Mouse (Mus musculus): ENCODE results near the gene Cryzl1. TPM values are rescaled to one million over a fixed set of nuclear protein-coding genes. Genes with fewer than 3 reads are reported as not detected.

Gene Cryzl1
- polyA plus RNA-seq (2015; fragmentation: Nextera tagmentation; extraction: Ambion mirVana): 59.3 and 64.8 TPM in 2 replicates

DNA sequence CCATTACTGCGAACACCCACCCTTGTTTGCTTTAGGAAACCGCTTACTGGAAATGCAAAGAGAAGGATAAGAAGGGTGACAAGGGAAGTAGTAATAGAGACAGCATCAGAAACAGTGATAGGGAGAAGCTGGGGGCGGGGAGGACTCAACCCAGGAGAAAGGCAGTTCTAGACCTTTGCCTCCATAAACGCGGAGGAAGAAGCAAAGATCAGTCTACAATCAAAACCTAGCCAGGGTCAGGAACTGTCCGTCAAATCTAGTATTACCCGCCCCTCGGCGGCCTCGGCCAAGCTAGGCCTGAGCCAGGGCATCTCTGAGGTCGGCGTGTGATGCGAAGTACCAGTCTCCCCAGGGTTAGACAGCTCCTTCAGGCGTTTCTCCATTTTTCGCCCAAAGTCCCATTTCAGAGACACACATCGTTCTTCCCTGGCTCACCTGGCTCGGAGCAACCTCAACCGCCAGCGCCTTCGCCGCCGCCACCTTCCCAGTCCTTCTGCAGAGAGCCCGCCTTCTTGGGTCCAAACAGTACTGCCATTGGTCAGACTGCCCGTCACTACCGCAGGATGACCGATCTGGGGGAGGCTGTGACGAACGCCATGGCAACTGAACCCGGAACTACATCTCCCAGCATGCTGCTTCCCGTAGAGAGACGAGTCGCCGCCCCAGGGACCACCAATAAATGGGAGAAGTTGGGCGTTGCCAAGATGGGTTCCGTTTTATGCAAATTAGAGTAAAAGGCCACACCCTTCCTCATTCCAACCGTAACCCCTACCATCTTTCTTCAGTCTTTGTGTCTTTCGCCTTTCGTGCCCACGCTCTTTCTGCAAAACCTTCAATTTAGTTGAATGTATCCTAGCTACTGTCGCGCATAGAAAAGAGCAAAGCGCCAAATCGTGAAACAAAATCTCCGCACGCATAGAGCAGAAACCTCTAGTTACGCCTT lies at the start of gene Cryzl1:
Gene Cryzl1 (minus strand): TSS at position 853 of the 943 bp plus-strand sequence.
- no peaks in the 10 kb centered on the region for H3K9me3 ChIP-seq (ENCODE audit: low read length)
- H3K9ac ChIP-seq (replicated peaks; ENCODE audit: low read depth): peak within 1 kb of the TSS; percentile 59
- ATAC-seq (peak; percentile 94), DNase-seq (ENCODE audit: low spot score) (peak; percentile 100)
- peak within 1 kb of the TSS; percentile 81 for H3K4me2 ChIP-seq (replicated peaks; ENCODE audit: low read depth, low read length)
- 1% methylated on average over 46 of the region's 46 CpGs for WGBS
- H3K4me1 ChIP-seq (ENCODE audit: insufficient read depth, low read depth, low read length): peaks cover 6% of the 10 kb centered on the region; the same call in 1 of the 2 replicates
- TF ChIP-seq CTCF (IDR thresholded peaks at IDR 0.05) (no peak), EP300 (IDR thresholded peaks at IDR 0.05) (peak; percentile 81)
- H3K27ac ChIP-seq (ENCODE audit: low read length): peak within 1 kb of the TSS; percentile 89
- H3K27me3 ChIP-seq (replicated peaks; ENCODE audit: insufficient read depth, low read length): no peaks in the 10 kb centered on the region
- H3K4me3 ChIP-seq (ENCODE audit: low read depth, low read length): peak within 1 kb of the TSS; percentile 90
- no peaks in the 10 kb centered on the region; the same call in 1 of the 2 replicates for H3K36me3 ChIP-seq (ENCODE audit: insufficient read depth, low read length)

DNA sequence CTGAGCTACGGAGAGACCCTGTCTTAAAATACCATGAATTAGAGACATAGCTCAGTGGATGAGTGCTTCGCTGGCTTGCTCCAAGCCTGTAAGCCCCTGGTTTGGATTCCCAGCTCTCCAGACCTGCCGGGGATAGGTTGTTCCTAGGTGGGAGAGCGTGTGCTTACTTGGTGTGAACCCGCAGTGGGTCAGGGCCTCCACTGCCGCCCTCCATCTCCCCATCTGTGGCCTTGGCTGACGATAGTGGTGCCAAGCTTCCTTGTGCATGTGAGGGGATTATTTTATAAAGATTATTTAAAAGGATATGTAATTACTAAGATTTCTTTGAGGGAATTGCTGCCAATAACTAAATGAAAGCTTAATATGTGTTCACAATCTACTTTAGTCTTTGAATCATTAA lies 43.8 kb upstream of the Cryzl1 start:
- H3K9me3 ChIP-seq (ENCODE audit: low read length): no peaks in the 10 kb centered on the region
- H3K27me3 ChIP-seq (replicated peaks; ENCODE audit: insufficient read depth, low read length): no peaks in the 10 kb centered on the region
- no peaks in the 10 kb centered on the region for H3K36me3 ChIP-seq (ENCODE audit: insufficient read depth, low read length)
- ATAC-seq: no peak
- no peaks in the 10 kb centered on the region for H3K4me1 ChIP-seq (ENCODE audit: insufficient read depth, low read depth, low read length)
- TF ChIP-seq EP300 (IDR thresholded peaks at IDR 0.05): no peak
- no peak for TF ChIP-seq CTCF (IDR thresholded peaks at IDR 0.05)
- no peak for DNase-seq (ENCODE audit: low spot score)
- no peak overlapping the region for H3K27ac ChIP-seq (ENCODE audit: low read length)
- H3K4me3 ChIP-seq (ENCODE audit: low read depth, low read length): no peak overlapping the region
- no peak overlapping the region for H3K9ac ChIP-seq (replicated peaks; ENCODE audit: low read depth)
- H3K4me2 ChIP-seq (replicated peaks; ENCODE audit: low read depth, low read length): no peak overlapping the region
- WGBS: 80% methylated on average over 7 of the region's 7 CpGs

DNA sequence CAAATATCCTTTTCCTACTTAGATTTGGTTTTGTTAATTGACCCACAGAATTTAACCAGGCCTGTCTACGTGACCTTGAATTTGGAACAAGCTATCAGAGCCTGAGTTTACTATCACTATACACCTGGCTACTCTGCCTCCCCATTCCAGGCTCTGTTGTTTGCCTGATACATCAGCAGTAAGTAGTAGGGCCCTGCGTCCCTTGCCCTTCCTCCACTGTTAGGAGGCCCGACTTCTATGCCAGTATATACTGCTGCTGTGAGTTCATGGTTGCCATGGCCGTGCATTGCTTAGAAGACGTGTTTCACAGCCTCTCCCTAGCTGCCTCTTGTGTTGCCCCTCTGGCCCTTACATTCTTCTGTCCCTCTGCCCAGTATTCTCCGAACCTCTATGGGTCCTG lies 42.6 kb upstream of the Cryzl1 start:
- WGBS: 85% methylated on average over 6 of the region's 6 CpGs
- H3K4me1 ChIP-seq (ENCODE audit: insufficient read depth, low read depth, low read length): no peaks in the 10 kb centered on the region
- ATAC-seq (no peak), DNase-seq (ENCODE audit: low spot score) (no peak)
- no peak overlapping the region for H3K9ac ChIP-seq (replicated peaks; ENCODE audit: low read depth)
- no peak for TF ChIP-seq EP300 (IDR thresholded peaks at IDR 0.05)
- no peak for TF ChIP-seq CTCF (IDR thresholded peaks at IDR 0.05)
- no peak overlapping the region for H3K4me3 ChIP-seq (ENCODE audit: low read depth, low read length)
- H3K27me3 ChIP-seq (replicated peaks; ENCODE audit: insufficient read depth, low read length): no peaks in the 10 kb centered on the region
- no peaks in the 10 kb centered on the region for H3K9me3 ChIP-seq (ENCODE audit: low read length)
- H3K27ac ChIP-seq (ENCODE audit: low read length): no peak overlapping the region
- H3K4me2 ChIP-seq (replicated peaks; ENCODE audit: low read depth, low read length): no peak overlapping the region
- H3K36me3 ChIP-seq (ENCODE audit: insufficient read depth, low read length): no peaks in the 10 kb centered on the region

DNA sequence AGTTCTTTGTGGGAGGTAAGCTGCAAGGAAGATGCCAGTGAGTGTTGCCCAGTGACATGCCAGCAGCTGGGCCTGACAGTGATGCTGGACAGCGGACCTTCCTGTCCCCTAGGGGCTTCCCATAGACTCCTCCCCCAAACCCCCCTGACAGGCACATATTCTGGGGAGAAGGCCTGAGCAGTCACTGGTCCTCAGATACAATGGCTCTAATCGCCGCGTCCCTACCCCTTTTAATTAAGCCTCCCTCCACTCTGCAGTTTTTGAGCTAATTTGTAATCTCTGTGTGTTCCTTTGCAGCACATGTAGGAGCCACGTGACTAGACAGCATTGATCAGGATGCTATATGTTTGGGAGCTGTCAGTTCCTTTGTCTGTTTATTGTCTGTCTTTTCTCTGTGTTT lies 41.9 kb upstream of the Cryzl1 start:
- H3K9ac ChIP-seq (replicated peaks; ENCODE audit: low read depth): no peak overlapping the region
- H3K27ac ChIP-seq (ENCODE audit: low read length): no peak overlapping the region
- TF ChIP-seq EP300 (IDR thresholded peaks at IDR 0.05) (no peak), CTCF (IDR thresholded peaks at IDR 0.05) (no peak)
- H3K36me3 ChIP-seq (ENCODE audit: insufficient read depth, low read length): no peaks in the 10 kb centered on the region
- ATAC-seq (no peak), DNase-seq (ENCODE audit: low spot score) (no peak)
- no peaks in the 10 kb centered on the region for H3K27me3 ChIP-seq (replicated peaks; ENCODE audit: insufficient read depth, low read length)
- H3K4me1 ChIP-seq (ENCODE audit: insufficient read depth, low read depth, low read length): no peaks in the 10 kb centered on the region
- H3K9me3 ChIP-seq (ENCODE audit: low read length): no peaks in the 10 kb centered on the region
- no peak overlapping the region for H3K4me3 ChIP-seq (ENCODE audit: low read depth, low read length)
- H3K4me2 ChIP-seq (replicated peaks; ENCODE audit: low read depth, low read length): no peak overlapping the region
- 72% methylated on average over 5 of the region's 5 CpGs for WGBS

DNA sequence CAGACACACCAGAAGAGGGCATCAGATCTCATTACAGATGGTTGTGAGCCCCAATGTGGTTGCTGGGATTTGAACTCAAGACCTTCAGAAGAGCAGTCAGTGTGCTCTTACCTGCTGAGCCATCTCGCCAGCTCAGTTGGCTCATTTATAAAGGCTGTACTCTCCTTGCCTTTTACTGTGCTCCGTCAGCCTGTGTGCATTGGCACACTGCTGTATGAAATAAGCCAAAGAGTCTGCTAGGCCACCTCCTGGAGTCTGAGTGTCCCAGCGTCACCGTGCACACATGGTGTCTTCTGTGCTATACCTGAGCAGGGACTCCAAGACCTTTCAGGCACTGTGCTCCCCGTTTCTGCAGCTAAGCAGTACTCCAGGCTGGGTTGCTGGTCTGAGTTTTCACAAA lies 41.1 kb upstream of the Cryzl1 start:
- ATAC-seq: no peak
- Histone ChIP-seq H3K4me2 (replicated peaks; ENCODE audit: low read depth, low read length) (no peak overlapping the region), H3K4me3 (ENCODE audit: low read depth, low read length) (no peak overlapping the region), H3K27ac (ENCODE audit: low read length) (no peak overlapping the region), H3K9me3 (ENCODE audit: low read length) (no peaks in the 10 kb centered on the region), H3K27me3 (replicated peaks; ENCODE audit: insufficient read depth, low read length) (no peaks in the 10 kb centered on the region), H3K4me1 (ENCODE audit: insufficient read depth, low read depth, low read length) (no peaks in the 10 kb centered on the region), H3K36me3 (ENCODE audit: insufficient read depth, low read length) (no peaks in the 10 kb centered on the region), H3K9ac (replicated peaks; ENCODE audit: low read depth) (no peak overlapping the region)
- DNase-seq (ENCODE audit: low spot score): no peak
- TF ChIP-seq CTCF (IDR thresholded peaks at IDR 0.05): no peak
- no peak for TF ChIP-seq EP300 (IDR thresholded peaks at IDR 0.05)
- WGBS: 84% methylated on average over 5 of the region's 5 CpGs

DNA sequence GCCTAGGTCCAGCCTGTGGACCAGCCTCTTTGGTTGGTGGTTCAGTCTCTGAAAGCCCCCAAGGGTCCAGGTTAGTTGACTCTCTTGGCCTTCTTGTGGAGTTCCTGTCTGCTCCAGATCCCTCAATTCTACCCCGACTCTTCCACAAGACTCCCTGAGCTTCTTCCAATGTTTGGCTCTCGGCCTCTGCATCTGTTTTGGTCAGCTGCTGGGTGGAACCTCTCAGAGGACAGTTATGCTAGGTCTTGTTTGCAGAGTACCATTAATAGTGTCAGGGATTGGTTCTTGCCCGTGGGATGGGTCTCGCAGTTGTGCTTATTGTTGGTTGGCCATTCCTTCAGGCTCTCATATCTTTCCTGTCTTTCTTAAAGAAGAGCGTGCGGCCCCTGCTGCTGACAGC lies 39.8 kb upstream of the Cryzl1 start:
- WGBS: 91% methylated on average over 6 of the region's 6 CpGs
- ATAC-seq (no peak), DNase-seq (ENCODE audit: low spot score) (no peak)
- H3K4me3 ChIP-seq (ENCODE audit: low read depth, low read length): no peak overlapping the region
- H3K9me3 ChIP-seq (ENCODE audit: low read length): no peaks in the 10 kb centered on the region
- no peak for TF ChIP-seq CTCF (IDR thresholded peaks at IDR 0.05)
- no peak for TF ChIP-seq EP300 (IDR thresholded peaks at IDR 0.05)
- no peak overlapping the region for H3K9ac ChIP-seq (replicated peaks; ENCODE audit: low read depth)
- H3K27me3 ChIP-seq (replicated peaks; ENCODE audit: insufficient read depth, low read length): no peaks in the 10 kb centered on the region
- H3K4me2 ChIP-seq (replicated peaks; ENCODE audit: low read depth, low read length): no peak overlapping the region
- peaks cover 4% of the 10 kb centered on the region for H3K4me1 ChIP-seq (ENCODE audit: insufficient read depth, low read depth, low read length)
- H3K27ac ChIP-seq (ENCODE audit: low read length): no peak overlapping the region
- no peaks in the 10 kb centered on the region for H3K36me3 ChIP-seq (ENCODE audit: insufficient read depth, low read length)
